Mouse (Mus musculus): ENCODE results near the gene Psma5. TPM values are rescaled to one million over a fixed set of nuclear protein-coding genes. Genes with fewer than 3 reads are reported as not detected.

The Psma5 gene
- polyA plus RNA-seq, 1 experiment, result 86.3 TPM

DNA sequence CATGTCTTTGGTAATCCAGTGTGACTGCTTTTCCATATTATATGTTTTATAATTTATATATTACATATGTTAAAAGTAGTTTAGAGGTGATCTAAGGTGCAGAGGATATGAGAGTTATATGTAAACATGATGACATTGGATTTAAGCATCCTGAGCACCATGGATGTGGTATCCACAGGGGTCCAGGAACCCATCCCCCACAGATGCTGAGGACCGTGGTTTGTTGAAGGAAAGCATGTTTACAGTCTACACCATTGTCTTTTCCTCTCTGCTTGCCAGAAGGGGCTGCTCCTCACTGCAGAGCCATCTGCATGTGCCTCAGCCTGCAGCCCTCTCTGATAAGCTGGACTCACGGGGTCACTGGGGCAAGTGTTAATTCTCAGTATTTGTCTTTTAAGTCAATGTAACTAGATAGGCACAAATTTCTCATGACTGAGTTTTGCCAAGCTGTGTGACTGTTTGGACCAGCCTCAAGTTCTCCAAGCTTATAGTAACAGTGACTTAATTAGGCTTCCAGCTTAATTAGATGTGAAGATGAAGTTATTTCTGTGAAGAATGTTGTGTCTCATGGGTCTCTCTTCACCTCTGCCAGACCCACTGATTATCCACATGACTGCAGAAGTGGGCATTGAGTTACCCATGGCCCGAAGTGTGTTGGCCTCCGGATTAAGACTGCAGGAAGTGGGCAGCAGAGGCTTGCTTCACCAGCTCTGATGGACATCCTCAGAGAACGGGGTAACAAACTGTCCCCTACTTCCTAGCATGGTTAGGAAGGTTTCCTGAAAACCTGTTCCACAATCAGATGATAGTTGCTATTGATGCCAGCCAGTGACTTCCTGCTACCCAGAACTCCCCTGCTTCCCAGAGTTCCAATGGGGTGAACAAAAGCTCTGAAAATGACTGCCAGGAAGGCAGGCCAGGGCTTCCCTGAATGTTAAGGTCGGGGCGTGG, 41.2 kb downstream of the Psma5 start:
- 71% methylated on average over 7 of the region's 7 CpGs for WGBS
- DNase-seq (ENCODE audit: low read depth, low spot score), result no peak

GRCm38 (mm10) chr3:108300455-108301030, 43.8 kb downstream of the Psma5 start:
- 73% methylated on average over 6 of the region's 6 CpGs for WGBS
- DNase-seq (ENCODE audit: low read depth, low spot score), result no peak

GRCm38 (mm10) chr3:108303683-108304082, 47.0 kb downstream of the Psma5 start:
- DNase-seq (ENCODE audit: low read depth, low spot score), result no peak
- WGBS, result 88% methylated on average over 8 of the region's 8 CpGs

- 46% methylated on average over 4 of the region's 4 CpGs for WGBS
- no peak for DNase-seq (ENCODE audit: low read depth, low spot score)
Measured at GRCm38 (mm10) chr3:108304747-108305146, 48.0 kb downstream of the Psma5 start.

DNA sequence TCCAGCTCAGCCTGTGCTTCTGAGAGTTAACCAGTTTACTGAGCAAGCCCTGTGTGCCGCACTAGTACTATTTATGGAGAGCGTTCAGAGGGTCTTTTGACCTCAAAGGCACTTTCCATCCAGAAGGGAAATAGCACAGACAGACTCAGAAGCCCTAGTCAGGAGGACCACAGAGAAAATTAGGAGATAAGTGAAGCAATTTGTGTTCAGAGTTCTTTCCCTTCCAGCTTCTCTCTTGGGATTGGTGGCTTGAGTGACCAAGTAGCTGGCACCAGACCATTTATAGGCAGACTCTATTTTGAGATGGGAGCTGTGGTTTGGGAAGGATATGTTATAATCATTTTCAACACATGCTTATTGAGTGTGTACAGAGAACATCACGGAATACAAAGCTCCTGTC, 49.7 kb downstream of the Psma5 start:
- 20% methylated on average over 3 of the region's 3 CpGs for WGBS
- no peak for DNase-seq (ENCODE audit: low read depth, low spot score)

GRCm38 (mm10) chr3:108307485-108307884, 50.8 kb downstream of the Psma5 start:
- DNase-seq (ENCODE audit: low read depth, low spot score), result no peak
- 57% methylated on average over 6 of the region's 6 CpGs for WGBS

- DNase-seq (ENCODE audit: low read depth, low spot score), result no peak
Measured at GRCm38 (mm10) chr3:108310921-108311341, 54.2 kb downstream of the Psma5 start.

DNA sequence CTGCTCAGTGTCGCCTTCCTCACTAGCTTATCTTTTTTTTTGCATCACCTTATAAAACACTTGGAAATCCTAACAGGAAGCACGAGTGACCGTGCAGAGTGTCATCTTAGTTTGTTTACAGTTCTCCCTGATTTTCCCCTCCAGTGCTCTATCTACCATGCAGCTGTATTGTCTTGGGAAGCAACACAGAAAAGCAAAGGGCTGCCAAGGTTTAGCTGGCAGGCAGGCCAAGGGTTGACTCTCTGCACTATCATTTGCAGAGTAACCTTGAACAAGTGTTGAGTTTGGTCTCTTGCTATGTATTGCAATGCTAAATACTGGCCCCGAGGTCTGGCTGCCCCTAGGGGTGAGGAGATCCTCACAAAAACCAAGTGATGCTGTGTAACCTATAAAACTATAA, 55.0 kb downstream of the Psma5 start:
- WGBS, result 35% methylated on average over 4 of the region's 4 CpGs
- DNase-seq (ENCODE audit: low read depth, low spot score), result no peak

DNA sequence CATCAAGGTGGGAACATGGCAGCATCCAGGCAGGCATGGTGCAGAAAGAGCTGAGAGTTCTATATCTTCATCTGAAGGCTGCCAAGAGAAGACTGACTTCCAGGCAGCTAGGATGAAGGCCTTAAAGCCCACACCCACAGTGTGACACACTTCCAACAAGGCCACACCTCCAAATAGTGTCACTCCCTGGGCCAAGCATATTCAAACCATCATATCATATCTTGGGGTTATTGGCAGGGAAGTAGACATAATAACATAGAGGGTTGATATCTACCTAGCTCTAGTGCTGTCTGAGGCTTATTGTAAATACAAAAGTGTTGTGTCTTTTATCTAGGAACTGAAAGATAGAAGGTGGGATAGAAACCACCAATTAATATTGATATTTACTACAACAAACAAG, 55.7 kb downstream of the Psma5 start:
- no peak for DNase-seq (ENCODE audit: low read depth, low spot score)

GRCm38 (mm10) chr3:108313138-108313537, 56.4 kb downstream of the Psma5 start:
- WGBS, result 68% methylated on average over 4 of the region's 4 CpGs
- no peak for DNase-seq (ENCODE audit: low read depth, low spot score)

GRCm38 (mm10) chr3:108314038-108314675, 57.4 kb downstream of the Psma5 start:
- DNase-seq (ENCODE audit: low read depth, low spot score), result peak; percentile 88
- 37% methylated on average over 8 of the region's 8 CpGs for WGBS

GRCm38 (mm10) chr3:108318517-108318916, 61.8 kb downstream of the Psma5 start:
- WGBS, result 80% methylated on average over 2 of the region's 2 CpGs
- no peak for DNase-seq (ENCODE audit: low read depth, low spot score)

GRCm38 (mm10) chr3:108321671-108322070, 64.9 kb downstream of the Psma5 start:
- DNase-seq (ENCODE audit: low read depth, low spot score), result no peak
- WGBS, result 78% methylated on average over 4 of the region's 4 CpGs

DNA sequence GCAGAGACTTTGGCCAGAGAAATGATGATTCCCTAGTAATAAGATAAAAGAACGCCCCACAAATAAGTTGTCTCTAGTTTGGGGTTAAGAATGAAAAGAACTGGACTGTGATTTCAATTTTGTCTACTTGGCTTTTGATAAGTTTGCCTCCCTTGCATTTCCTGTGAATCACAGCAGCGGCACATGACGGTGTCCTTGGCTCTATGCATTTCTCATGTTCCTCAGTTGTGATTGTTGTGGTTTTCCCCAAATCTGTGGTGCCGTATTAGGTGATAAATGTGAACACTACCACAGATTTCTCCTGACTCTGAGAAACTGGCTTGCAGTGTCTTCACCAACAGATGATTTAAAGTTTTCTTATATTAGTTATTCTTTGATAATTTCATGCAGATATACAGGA, 65.4 kb downstream of the Psma5 start:
- WGBS, result 91% methylated on average over 4 of the region's 4 CpGs
- DNase-seq (ENCODE audit: low read depth, low spot score), result no peak

- DNase-seq (ENCODE audit: low read depth, low spot score), result no peak
- whole genome bisulfite sequencing, result 97% methylated on average over 3 of the region's 3 CpGs
Measured at GRCm38 (mm10) chr3:108322962-108323361, 66.2 kb downstream of the Psma5 start.

DNA sequence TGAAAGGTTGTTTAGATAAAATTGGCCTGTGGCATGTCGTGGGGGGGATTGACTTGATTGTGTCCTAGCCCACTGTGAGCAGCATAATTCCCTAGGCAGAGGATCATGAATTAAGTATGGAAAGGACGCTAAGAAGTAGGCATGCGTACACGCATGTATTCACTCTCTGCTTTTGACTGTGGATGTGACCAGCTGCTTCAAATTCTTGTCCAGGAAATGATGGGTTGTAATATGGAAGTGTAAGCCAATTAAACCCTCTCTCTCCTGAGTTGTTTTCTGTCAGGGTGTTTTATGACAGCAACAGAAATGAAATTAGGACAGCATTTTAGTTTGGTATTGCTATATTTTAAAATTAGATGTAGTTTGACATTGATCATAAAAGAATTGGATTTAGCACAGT, 68.1 kb downstream of the Psma5 start:
- DNase-seq (ENCODE audit: low read depth, low spot score), result no peak
- WGBS, result 79% methylated on average over 4 of the region's 4 CpGs

DNA sequence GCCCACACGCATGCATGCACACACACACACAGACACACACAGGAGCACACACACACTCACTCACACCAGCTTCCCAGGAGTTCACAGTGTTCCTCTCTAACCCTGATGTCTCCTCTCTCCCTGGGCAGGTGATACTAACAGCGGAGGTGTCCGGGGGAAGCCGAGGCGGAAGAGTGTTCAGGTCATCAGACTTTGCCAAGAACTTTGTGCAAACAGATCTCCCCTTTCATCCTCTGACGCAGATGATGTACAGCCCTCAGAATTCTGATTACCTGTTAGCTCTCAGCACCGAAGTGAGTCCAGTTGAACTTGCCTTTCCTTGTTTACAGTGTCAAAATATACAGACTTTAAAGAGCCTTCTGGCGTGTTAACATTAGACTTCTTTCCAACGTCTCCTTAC, 68.8 kb downstream of the Psma5 start:
- no peak for DNase-seq (ENCODE audit: low read depth, low spot score)
- WGBS, result 83% methylated on average over 9 of the region's 9 CpGs

- DNase-seq (ENCODE audit: low read depth, low spot score), result no peak
Measured at GRCm38 (mm10) chr3:108327275-108327674, 70.5 kb downstream of the Psma5 start.

GRCm38 (mm10) chr3:108327916-108328315, 71.2 kb downstream of the Psma5 start:
- WGBS, result 35% methylated on average over 3 of the region's 3 CpGs
- no peak for DNase-seq (ENCODE audit: low read depth, low spot score)

More at GRCm38 (mm10) chr3:108327275-108327674, 70.5 kb downstream of the Psma5 start:
- WGBS, result 85% methylated on average over 8 of the region's 8 CpGs

DNA sequence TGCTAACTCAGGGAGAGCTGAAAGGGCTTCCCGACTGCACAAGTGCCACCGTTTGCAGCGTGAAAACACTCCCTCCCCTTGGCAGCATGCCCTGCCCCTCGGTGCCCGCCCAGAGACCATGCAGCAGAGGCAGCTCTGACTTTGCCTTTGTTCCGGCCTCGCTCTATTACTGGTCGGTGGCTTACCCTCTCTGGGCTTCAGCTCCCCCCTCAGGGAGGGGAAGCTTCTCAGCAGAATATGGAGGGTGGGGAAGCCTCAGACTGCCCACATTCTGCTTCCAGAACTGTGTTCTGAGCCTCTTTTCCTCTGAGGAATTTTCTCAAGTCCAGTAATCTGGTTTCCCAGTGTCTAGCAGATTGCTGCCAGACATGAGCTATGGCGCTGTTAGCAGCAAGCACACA, 71.7 kb downstream of the Psma5 start:
- DNase-seq (ENCODE audit: low read depth, low spot score), result no peak

More for the DNA sequence above, 71.7 kb downstream of the Psma5 start:
- 23% methylated on average over 9 of the region's 9 CpGs for WGBS

Measured in large intestine, adult 2 months (tissue).